In genomic region chr6:116712062-116712461, GRCm38 (mm10) we compare ENCODE assay signal across 16 mouse cellular contexts. TPM values are rescaled to one million over a fixed set of nuclear protein-coding genes. Genes with fewer than 3 reads are reported as not detected.
DNase-seq lines count a peak whose midpoint lies in the region; TF ChIP-seq lines count a peak whose summit lies in the region.
"Had no signal": no experiment of that assay in that cellular context is flagged by ENCODE, and none has a peak within 500 bp of the region (broad histone marks: within the 10 kb centered on the region; RNA-seq: fewer than 3 reads in every experiment).

No protein-coding gene starts in this region.

- intact Hi-C loops in gastrocnemius, postnatal 36 days (cut with DNase I), result no loop called here

- H3K27ac ChIP-seq in bone marrow, adult 2 months (ENCODE audit: control insufficient read depth, insufficient read depth, low read depth, low read length, poor library complexity), result no peak overlapping the region
- H3K27ac ChIP-seq: embryonic facial prominence, embryonic 12.5 days; limb, embryonic 13.5 days had no signal

- peaks cover 2% of the 10 kb centered on the region for H3K4me1 ChIP-seq in bone marrow, adult 2 months (ENCODE audit: control insufficient read depth, insufficient read depth, low read length)
- H3K4me1 ChIP-seq: embryonic facial prominence, embryonic 12.5 days had no signal

- TF ChIP-seq POLR2A in bone marrow, adult 2 months (IDR thresholded peaks at IDR 0.05; ENCODE audit: borderline replicate concordance, control insufficient read depth, low read depth, low read length), result no peak

- WGBS in bone marrow, adult 2 months, result 11% methylated on average over 5 of the region's 5 CpGs

- TF ChIP-seq CTCF in bone marrow, adult 2 months (IDR thresholded peaks at IDR 0.05; ENCODE audit: control insufficient read depth, insufficient read depth, low read length), result peak; percentile 46

- H3K4me3 ChIP-seq in bone marrow, adult 2 months (replicated peaks; ENCODE audit: control insufficient read depth, low read depth, low read length), result no peak overlapping the region
- H3K4me3 ChIP-seq: embryonic facial prominence, embryonic 12.5 days; limb, embryonic 13.5 days; myocyte had no signal

- peak; percentile 27 for DNase-seq in kidney, adult 9 months
- no peak for DNase-seq in kidney, adult 11 months
- DNase-seq in A20 (ENCODE audit: low read depth, low spot score), result peak; percentile 23
- peak; percentile 32 for DNase-seq in kidney, postnatal 14 days
- DNase-seq in adrenal gland, postnatal 10 days, result no peak
- no peak for DNase-seq in gastrocnemius, postnatal 36 days
- DNase-seq: cerebellum, adult 2 months; layer of hippocampus, postnatal 36 days; lung, embryonic 14.5 days; right cerebral cortex, adult 18-20 months; thymus, postnatal 4 days had no signal

RNA-seq across cellular contexts. Expression of gene Tmem72, which starts 4.7 kb away (rescaled TPM):
- not detected in 2 replicates for polyA plus RNA-seq in bone marrow, adult 2 months (2011; ENCODE audit: insufficient read depth, insufficient read length, low replicate concordance, missing spikeins)
- total RNA-seq in adrenal gland, postnatal 10 days (2021), result under 1 TPM; 0.09 to 0.33 TPM
- under 1 TPM; 0.02 to 0.03 TPM for total RNA-seq in gastrocnemius, postnatal 36 days (2021)
- total RNA-seq: hematopoietic stem cell, adult 5-6 weeks had no signal

RNA-seq across cellular contexts. Expression of gene Rassf4, which starts 38.3 kb away (rescaled TPM):
- polyA plus RNA-seq in bone marrow, adult 2 months (2011; ENCODE audit: insufficient read depth, insufficient read length, low replicate concordance, missing spikeins), result 8.8 and 18.3 TPM in 2 replicates
- 1 to 10 TPM; 6.0 to 6.3 TPM for total RNA-seq in adrenal gland, postnatal 10 days (2021)
- total RNA-seq in gastrocnemius, postnatal 36 days (2021), result 1 to 10 TPM; 1.6 to 2.0 TPM

Comparison
In these comparisons a context has a peak if more than half of its experiments do, and no peak if none do; other contexts are left out.
1. DNase-seq: peak in kidney, adult 9 months (single experiment), A20 (single experiment) and kidney, postnatal 14 days (single experiment); none in kidney, adult 11 months (single experiment), adrenal gland, postnatal 10 days (single experiment) and gastrocnemius, postnatal 36 days (0 of 2).